Mouse (Mus musculus) embryonic fibroblast, embryonic 13.5 days (primary cell): ENCODE measurements around the gene Ptbp3. TPM values are rescaled to one million over a fixed set of nuclear protein-coding genes. Genes with fewer than 3 reads are reported as not detected.

Experiments used
- H3K27ac ChIP-seq: 2 replicates; pipeline ENCODE4 v1.5.1; 2012; ENCODE audit warnings: low read length, control low read depth, inconsistent platforms; ENCODE audit not compliant: insufficient read depth
- H3K4me1 ChIP-seq: 2 replicates; pipeline ENCODE4 v1.6.1; 2011; ENCODE audit warnings: low read length; ENCODE audit not compliant: control insufficient read depth, insufficient read depth
- H3K4me3 ChIP-seq: 2 replicates; pipeline ENCODE4 v1.5.1; 2011; ENCODE audit warnings: mild to moderate bottlenecking, control low read depth, low read length; ENCODE audit not compliant: insufficient read depth
- CTCF ChIP-seq: IDR thresholded peaks from 2 replicates; pipeline ENCODE4 v1.5.1; 2011; ENCODE audit warnings: mild to moderate bottlenecking, control low read depth, low read length, moderate library complexity, borderline replicate concordance; ENCODE audit not compliant: insufficient read depth
- POLR2A ChIP-seq: IDR thresholded peaks from 2 replicates; pipeline ENCODE4 v1.6.1; 2011; ENCODE audit warnings: low read depth, mild to moderate bottlenecking, control low read depth, low read length, moderate library complexity
- polyA plus RNA-seq: library from polyadenylated mRNA; stranded (reverse); fragments of >200 nt; gene quantifications from 2 replicates; pipeline ENCODE4 v1.2.4, GENCODE M21; 2011; ENCODE audit warnings: low read depth; ENCODE audit not compliant: missing spikeins, insufficient read length

The Ptbp3 gene
- polyA plus RNA-seq, result 78.3 and 90.7 TPM in 2 replicates

DNA sequence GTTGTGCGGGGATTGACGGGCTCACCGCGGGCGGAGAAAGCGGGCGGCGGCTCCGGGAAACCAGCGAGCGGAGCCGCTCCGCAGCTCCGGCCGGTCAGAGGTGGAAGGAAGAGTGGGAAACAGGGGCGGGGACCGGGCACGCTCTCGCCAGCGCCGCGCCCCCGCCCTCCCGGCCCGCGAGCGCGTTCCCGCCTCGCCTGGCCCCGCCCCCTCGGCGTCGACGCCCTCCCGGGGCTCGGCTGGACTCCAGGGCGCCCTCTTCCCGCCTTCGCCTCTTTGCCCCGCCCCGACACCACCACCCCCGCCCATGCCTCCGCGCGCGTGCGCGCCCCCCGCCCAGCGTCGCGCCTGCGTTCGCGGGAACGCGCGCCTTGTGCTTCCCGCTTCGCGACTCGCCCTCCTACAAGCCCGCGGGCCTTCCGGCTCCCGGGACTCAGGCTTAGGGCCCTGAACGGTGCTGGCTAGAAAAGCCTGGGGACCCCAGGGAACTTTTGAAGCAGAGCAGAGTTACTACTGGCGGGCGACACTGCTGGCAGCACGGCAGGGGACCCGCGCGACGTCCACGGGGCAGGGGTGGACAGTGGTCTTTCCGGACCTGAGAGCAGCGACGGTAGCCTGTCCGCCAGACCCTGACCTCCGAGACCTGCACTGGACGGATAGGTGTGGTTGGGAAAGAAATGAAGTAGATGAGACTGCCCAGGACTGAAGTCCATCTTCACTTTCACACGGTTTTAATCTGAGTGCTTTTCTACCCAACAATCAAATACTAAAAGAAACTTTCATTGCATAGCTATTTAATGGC is at the start of gene Ptbp3:
TSS of gene Ptbp3 (minus strand) at position 190 of the 802 bp plus-strand sequence.
- Histone ChIP-seq H3K27ac (peak within 1 kb of the TSS; percentile 91), H3K4me3 (peak within 1 kb of the TSS; percentile 85), H3K4me1 (no peaks in the 10 kb centered on the region)
- TF ChIP-seq POLR2A, result peak; percentile 83
- TF ChIP-seq CTCF, result no peak

- Histone ChIP-seq H3K4me1 (no peaks in the 10 kb centered on the region), H3K4me3 (no peak overlapping the region), H3K27ac (no peak overlapping the region)
- TF ChIP-seq CTCF, result no peak
- TF ChIP-seq POLR2A, result no peak
These were observed 47.4 kb upstream of the Ptbp3 start for GRCm38 (mm10) chr4:59596556-59596955.

DNA sequence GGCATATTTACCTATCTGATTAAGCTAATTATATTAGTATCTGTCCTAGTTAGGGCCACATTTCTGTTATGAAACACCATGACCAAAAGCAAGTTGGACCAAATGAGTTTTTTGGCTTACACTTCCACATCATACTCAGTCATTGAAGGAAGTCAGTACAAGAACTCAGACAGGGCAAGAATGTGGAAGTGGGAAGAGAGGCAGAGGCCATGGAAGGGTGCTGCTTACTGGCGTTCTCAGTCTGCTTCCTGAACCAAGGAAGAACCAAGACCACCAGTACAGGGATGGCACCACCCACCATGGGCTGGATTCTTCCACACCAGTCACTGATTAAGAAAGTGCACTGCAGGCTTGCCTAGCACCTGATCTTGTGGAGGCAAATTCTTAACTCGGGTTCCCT is 45.5 kb upstream of the Ptbp3 start:
- no peak overlapping the region for H3K27ac ChIP-seq
- H3K4me1 ChIP-seq, result no peaks in the 10 kb centered on the region
- no peak for TF ChIP-seq CTCF
- TF ChIP-seq POLR2A, result no peak
- H3K4me3 ChIP-seq, result no peak overlapping the region

- Histone ChIP-seq H3K4me3 (no peak overlapping the region), H3K27ac (no peak overlapping the region), H3K4me1 (no peaks in the 10 kb centered on the region)
- TF ChIP-seq CTCF, result no peak
- no peak for TF ChIP-seq POLR2A
These were observed 38.7 kb upstream of the Ptbp3 start for GRCm38 (mm10) chr4:59587872-59588226.

- TF ChIP-seq POLR2A (no peak), CTCF (no peak)
- H3K4me3 ChIP-seq, result no peak overlapping the region
- no peak overlapping the region for H3K27ac ChIP-seq
- no peaks in the 10 kb centered on the region for H3K4me1 ChIP-seq
These were observed 38.2 kb upstream of the Ptbp3 start for GRCm38 (mm10) chr4:59587215-59587871.

DNA sequence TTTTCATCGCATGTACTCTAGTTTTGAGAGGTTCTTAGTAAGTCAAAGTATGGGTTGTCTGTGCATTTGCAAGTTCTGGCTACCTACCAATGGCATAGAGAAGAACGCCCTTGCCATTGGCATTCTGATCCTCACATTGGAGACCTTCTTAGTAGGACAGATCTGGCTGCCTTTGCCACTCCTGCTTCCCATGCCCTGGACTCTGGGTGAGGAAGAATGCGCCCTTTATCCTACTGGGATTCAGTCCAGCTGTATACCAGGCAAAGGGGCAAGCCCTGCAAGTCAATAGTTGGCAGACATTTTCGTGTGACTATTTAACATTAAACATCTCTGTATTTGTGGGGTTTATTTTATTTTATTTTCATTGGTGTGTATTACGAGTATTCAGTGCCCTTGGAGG is 35.9 kb upstream of the Ptbp3 start:
- no peak overlapping the region for H3K4me3 ChIP-seq
- H3K4me1 ChIP-seq, result peaks cover 4% of the 10 kb centered on the region; the same call in 1 of the 2 replicates
- TF ChIP-seq POLR2A (no peak), CTCF (no peak)
- no peak overlapping the region for H3K27ac ChIP-seq

DNA sequence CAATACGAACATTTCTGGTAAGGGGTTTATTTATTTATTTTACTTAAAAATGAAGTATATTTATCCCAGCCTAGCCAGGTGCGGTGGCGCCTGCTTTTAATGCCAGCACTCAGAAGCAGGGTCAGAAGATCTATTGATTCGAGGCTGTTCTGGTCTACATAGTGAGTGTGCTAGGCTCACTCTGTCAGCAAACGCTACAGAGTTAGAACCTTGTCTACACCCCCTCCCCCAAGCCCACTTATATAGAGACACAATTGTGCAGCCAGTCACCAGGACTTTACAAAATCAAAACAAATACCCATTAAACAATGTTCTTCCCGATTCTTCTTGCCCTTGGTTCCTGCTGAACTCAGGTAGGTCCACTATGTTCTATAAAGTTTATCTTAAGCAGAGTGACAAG is 33.0 kb upstream of the Ptbp3 start:
- H3K27ac ChIP-seq, result no peak overlapping the region
- TF ChIP-seq CTCF (no peak), POLR2A (no peak)
- H3K4me3 ChIP-seq, result peak overlapping the region; percentile 78
- H3K4me1 ChIP-seq, result peaks cover 7% of the 10 kb centered on the region; the same call in 1 of the 2 replicates

GRCm38 (mm10) chr4:59581314-59582185 is 32.4 kb upstream of the Ptbp3 start, which contains the start of gene Hsdl2:
Hsdl2 (plus strand) TSS chr4:59581563.
- peak within 1 kb of the TSS; percentile 62 for H3K27ac ChIP-seq
- TF ChIP-seq POLR2A (peak; percentile 64), CTCF (no peak)
- peak within 1 kb of the TSS; percentile 89 for H3K4me3 ChIP-seq
- peaks cover 7% of the 10 kb centered on the region; the same call in 1 of the 2 replicates for H3K4me1 ChIP-seq
